Mouse (Mus musculus) ES-E14 (cell line): ENCODE measurements at regions not wholly inside any gene's neighbourhood (a gene's known extent, or its start where the extent isn't known, plus 50 kb on each side); places are given as distances from the start of the nearest gene placed in this dataset.

Experiments used
- DNase-seq: peaks from one replicate; pipeline ENCODE4 v3.0.0-alpha.2; 2013; ENCODE audit warnings: low read depth, low spot score
- H3K27ac ChIP-seq: 2 replicates; pipeline ENCODE4 v1.5.1; 2012; ENCODE audit warnings: low read depth, mild to moderate bottlenecking, low read length, moderate library complexity, mixed read lengths; ENCODE audit not compliant: poor library complexity, insufficient read depth, severe bottlenecking
- H3K36me3 ChIP-seq: 2 replicates; pipeline ENCODE4 v1.6.1; 2012; ENCODE audit warnings: mild to moderate bottlenecking, low read length, moderate library complexity, mixed read lengths; ENCODE audit not compliant: control insufficient read depth, poor library complexity, insufficient read depth, severe bottlenecking
- H3K4me1 ChIP-seq, 2 experiments: fragments of 150-350 bp in 1 of 2; sonication (generic) in 1 of 2; 2 replicates each; pipeline ENCODE4 v1.6.1; 2012; ENCODE audit warnings: low read length in 2 of 2, mild to moderate bottlenecking in 1 of 2, mixed read lengths in 1 of 2; ENCODE audit not compliant: control insufficient read depth in 2 of 2, insufficient read depth in 2 of 2, poor library complexity in 1 of 2
- H3K4me3 ChIP-seq, 2 experiments: fragments of 150-350 bp in 1 of 2; sonication (generic) in 1 of 2; 2 replicates each; pipeline ENCODE4 v1.5.1; 2012; ENCODE audit warnings: low read length in 2 of 2, low read depth in 1 of 2, mild to moderate bottlenecking in 1 of 2, mixed read lengths in 1 of 2; ENCODE audit not compliant: insufficient read depth in 1 of 2, poor library complexity in 1 of 2, severe bottlenecking in 1 of 2
- H3K9ac ChIP-seq: 2 replicates; pipeline ENCODE4 v1.6.1; 2012; ENCODE audit warnings: low read depth, mild to moderate bottlenecking, low read length, mixed read lengths; ENCODE audit not compliant: poor library complexity, insufficient read depth, severe bottlenecking
- H3K9me3 ChIP-seq: fragments of 150-350 bp; sonication (generic); 2 replicates; pipeline ENCODE4 v1.6.1; 2012; ENCODE audit warnings: low read depth, mild to moderate bottlenecking, low read length; ENCODE audit not compliant: control insufficient read depth, insufficient read depth
- CHD2 ChIP-seq: IDR thresholded peaks from 2 replicates; pipeline ENCODE4 v1.6.1; 2014; ENCODE audit warnings: mild to moderate bottlenecking, low read depth, low read length, inconsistent platforms
- HCFC1 ChIP-seq: IDR thresholded peaks from 2 replicates; pipeline ENCODE4 v1.6.1; 2012; ENCODE audit warnings: low read length, inconsistent platforms, borderline replicate concordance; ENCODE audit not compliant: insufficient read depth
- MAFK ChIP-seq: IDR thresholded peaks from 2 replicates; pipeline ENCODE4 v1.6.1; 2014; ENCODE audit warnings: mild to moderate bottlenecking, low read depth, low read length, inconsistent platforms; ENCODE audit not compliant: insufficient read depth
- ZC3H11A ChIP-seq: IDR thresholded peaks from 2 replicates; pipeline ENCODE4 v1.6.1; 2012; ENCODE audit warnings: low read depth, mild to moderate bottlenecking, inconsistent platforms, low read length, borderline replicate concordance
- ZNF384 ChIP-seq: IDR thresholded peaks from 2 replicates; pipeline ENCODE4 v1.6.1; 2012; ENCODE audit warnings: low read depth, low read length, inconsistent platforms
- in situ Hi-C, 2 experiments: fragments of 600-800 bp; cut with MboI; formaldehyde crosslinking; loops; one replicate each; pipeline ENCODE4 v1.15.1; 2025; ENCODE audit warnings: low sequenced_read_pairs in 2 of 2, inconsistent platforms in 1 of 2; ENCODE audit not compliant: unreplicated experiment in 2 of 2

GRCm38 (mm10) chr5:64662476-64662875, 140.7 kb upstream of the Klf3 start:
- no peak overlapping the region for H3K4me3 ChIP-seq
- H3K9me3 ChIP-seq, result no peaks in the 10 kb centered on the region
- no peak overlapping the region for H3K27ac ChIP-seq
- H3K9ac ChIP-seq, result no peak overlapping the region
- H3K36me3 ChIP-seq, result no peaks in the 10 kb centered on the region
- in situ Hi-C loops, result no loop called here
- H3K4me1 ChIP-seq, result peaks cover 5 to 7% of the 10 kb centered on the region in 2 experiments; a peak in 1 of 4 replicates
- DNase-seq, result no peak
- TF ChIP-seq ZNF384, result no peak
- TF ChIP-seq MAFK, result no peak
- TF ChIP-seq CHD2, result no peak
- no peak for TF ChIP-seq ZC3H11A
- no peak for TF ChIP-seq HCFC1

GRCm38 (mm10) chr5:64663766-64664165, 139.4 kb upstream of the Klf3 start:
- H3K9me3 ChIP-seq, result no peaks in the 10 kb centered on the region
- in situ Hi-C loops, result no loop called here
- H3K4me3 ChIP-seq, result no peak overlapping the region
- H3K4me1 ChIP-seq, result peaks cover 5 to 7% of the 10 kb centered on the region in 2 experiments; a peak in 1 of 4 replicates
- TF ChIP-seq CHD2 (no peak), HCFC1 (no peak), MAFK (no peak), ZC3H11A (no peak)
- no peak overlapping the region for H3K9ac ChIP-seq
- no peak for DNase-seq
- no peaks in the 10 kb centered on the region for H3K36me3 ChIP-seq
- H3K27ac ChIP-seq, result no peak overlapping the region

DNA sequence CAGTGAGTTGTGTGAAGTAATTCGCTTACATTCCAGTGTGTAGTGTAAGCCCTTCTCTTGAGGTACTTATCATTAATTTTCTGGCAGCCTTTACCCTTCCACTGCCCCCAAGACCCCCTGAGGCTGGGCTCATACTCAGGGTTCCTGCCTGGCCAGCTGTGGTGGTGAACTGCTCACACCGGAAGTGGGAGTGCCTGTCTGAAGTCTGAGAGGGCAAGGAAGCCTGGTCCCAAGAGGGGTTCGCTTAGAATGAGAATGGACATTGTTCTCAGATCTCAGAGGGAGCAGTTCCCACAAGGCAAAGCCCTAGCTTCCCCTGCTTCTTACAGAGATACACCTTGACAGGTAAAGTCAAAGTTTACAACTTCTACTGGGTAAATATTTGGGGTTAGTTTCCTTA, 138.1 kb upstream of the Klf3 start:
- H3K9me3 ChIP-seq, result no peaks in the 10 kb centered on the region
- no peak for DNase-seq
- no peak overlapping the region for H3K9ac ChIP-seq
- H3K36me3 ChIP-seq, result no peaks in the 10 kb centered on the region
- H3K4me1 ChIP-seq, result peaks cover 5 to 7% of the 10 kb centered on the region in 2 experiments; a peak in 1 of 4 replicates
- no peak overlapping the region for H3K4me3 ChIP-seq
- in situ Hi-C loops, result no loop called here
- no peak overlapping the region for H3K27ac ChIP-seq
- TF ChIP-seq ZNF384, result no peak
- TF ChIP-seq MAFK, result no peak
- TF ChIP-seq CHD2, result no peak
- TF ChIP-seq HCFC1, result no peak
- no peak for TF ChIP-seq ZC3H11A

DNA sequence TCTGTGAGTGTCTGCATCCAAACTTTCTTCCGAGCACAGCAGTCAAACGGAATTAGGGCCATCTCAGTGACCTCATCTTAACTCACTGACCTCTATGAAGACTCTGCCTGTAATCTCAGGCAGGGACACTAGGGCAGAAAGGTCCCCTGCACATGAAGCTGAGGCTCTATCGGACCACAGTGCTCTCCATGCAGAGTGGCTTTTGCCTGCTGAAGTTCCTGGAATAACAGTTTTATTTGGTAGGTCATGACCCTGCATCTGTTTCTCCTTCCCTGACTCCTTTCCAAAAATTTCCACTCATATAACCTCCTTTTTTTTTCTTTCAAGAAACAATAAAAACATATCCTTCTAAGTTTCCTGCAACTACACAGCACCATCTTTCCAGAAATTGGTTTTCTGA, 136.9 kb upstream of the Klf3 start:
- no peaks in the 10 kb centered on the region for H3K36me3 ChIP-seq
- H3K4me3 ChIP-seq, result no peak overlapping the region
- no peak for DNase-seq
- H3K9me3 ChIP-seq, result no peaks in the 10 kb centered on the region
- TF ChIP-seq HCFC1 (no peak), ZC3H11A (no peak), MAFK (no peak), CHD2 (no peak), ZNF384 (no peak)
- in situ Hi-C loops, result no loop called here
- H3K27ac ChIP-seq, result no peak overlapping the region
- H3K4me1 ChIP-seq, result peaks cover 5 to 7% of the 10 kb centered on the region in 2 experiments; a peak in 1 of 4 replicates
- no peak overlapping the region for H3K9ac ChIP-seq

DNA sequence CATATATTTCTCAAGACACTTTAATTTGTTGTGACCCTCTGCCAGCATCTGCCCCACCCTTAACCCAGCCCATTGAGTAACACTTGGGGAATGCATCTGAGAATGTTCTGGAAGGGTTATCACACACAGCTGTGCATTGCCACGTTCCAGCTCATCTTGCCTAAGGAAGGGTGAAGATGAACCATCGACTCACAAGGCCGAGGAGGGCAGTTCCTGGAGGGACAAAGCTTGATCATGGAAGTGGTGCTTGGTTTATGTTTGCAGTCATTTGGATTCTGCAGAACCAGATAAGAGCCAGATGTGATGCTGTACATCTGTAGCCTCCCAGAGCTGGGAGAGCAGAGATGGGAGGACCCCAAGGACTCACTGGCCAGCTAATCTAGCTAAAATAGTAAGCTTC, 136.1 kb upstream of the Klf3 start:
- in situ Hi-C loops, result no loop called here
- no peak for DNase-seq

More for the DNA sequence above, 136.1 kb upstream of the Klf3 start:
- no peaks in the 10 kb centered on the region for H3K36me3 ChIP-seq
- TF ChIP-seq MAFK (no peak), ZNF384 (no peak), HCFC1 (no peak), CHD2 (no peak), ZC3H11A (no peak)
- H3K9me3 ChIP-seq, result no peaks in the 10 kb centered on the region
- H3K4me3 ChIP-seq, result no peak overlapping the region
- no peak overlapping the region for H3K9ac ChIP-seq
- H3K4me1 ChIP-seq, result peaks cover 6 to 7% of the 10 kb centered on the region in 2 experiments; a peak in 1 of 4 replicates
- no peak overlapping the region for H3K27ac ChIP-seq
